Mouse (Mus musculus): ENCODE measurements around the gene Tbx21. TPM values are rescaled to one million over a fixed set of nuclear protein-coding genes. Genes with fewer than 3 reads are reported as not detected.
A peak's percentile ranks its signal among the peaks of the same experiment; 100 is the strongest.

The Tbx21 gene
- polyA plus RNA-seq, 1 experiment from 2014 or later = 0.23 TPM

DNA sequence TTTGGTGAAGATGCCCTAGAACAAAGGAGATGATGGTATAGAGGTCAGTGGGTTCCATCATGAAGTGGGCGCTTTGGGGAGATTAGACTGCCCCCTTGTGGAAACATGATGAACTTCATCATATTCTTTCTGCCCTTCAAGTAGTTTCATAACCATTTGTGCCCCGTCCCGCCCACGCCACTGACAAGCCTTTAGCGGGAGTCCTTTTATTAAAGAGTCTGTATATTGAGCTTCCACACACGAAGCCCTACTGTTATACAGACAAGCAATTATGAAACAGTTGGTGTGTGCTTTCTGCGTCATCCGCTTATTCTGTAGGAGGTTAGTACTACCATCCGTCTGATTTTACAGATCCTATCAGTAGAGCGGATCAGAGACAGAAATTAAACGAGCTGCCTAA is 32.2 kb downstream of the Tbx21 start:
- WGBS = 44% methylated on average over 11 of the region's 11 CpGs
- Histone ChIP-seq H3K9ac (ENCODE audit: low read depth, low read length) (no peak overlapping the region), H3K4me1 (replicated peaks; ENCODE audit: control insufficient read depth, insufficient read depth, low read length) (0 out of 2 replicates have a peak, but pooled peaks cover 3% of the 10 kb centered on the region), H3K27ac (ENCODE audit: low read depth, low read length) (no peak overlapping the region), H3K27me3 (ENCODE audit: control insufficient read depth, insufficient read depth, low read length) (no peaks in the 10 kb centered on the region), H3K36me3 (ENCODE audit: control insufficient read depth, insufficient read depth, low read length) (no peaks in the 10 kb centered on the region), H3K9me3 (ENCODE audit: control insufficient read depth, low read length) (no peaks in the 10 kb centered on the region), H3K4me3 (ENCODE audit: low read depth, low read length) (no peak overlapping the region), H3K4me2 (replicated peaks; ENCODE audit: low read depth, low read length) (no peak overlapping the region)
- DNase-seq (ENCODE audit: low spot score) (peak; percentile 63), ATAC-seq (ENCODE audit: low FRiP score) (no peak)

GRCm38 (mm10) chr11:97080291-97080690 is 34.8 kb downstream of the Tbx21 start:
- WGBS = 33% methylated on average over 9 of the region's 9 CpGs
- no peak for DNase-seq (ENCODE audit: low spot score)

DNA sequence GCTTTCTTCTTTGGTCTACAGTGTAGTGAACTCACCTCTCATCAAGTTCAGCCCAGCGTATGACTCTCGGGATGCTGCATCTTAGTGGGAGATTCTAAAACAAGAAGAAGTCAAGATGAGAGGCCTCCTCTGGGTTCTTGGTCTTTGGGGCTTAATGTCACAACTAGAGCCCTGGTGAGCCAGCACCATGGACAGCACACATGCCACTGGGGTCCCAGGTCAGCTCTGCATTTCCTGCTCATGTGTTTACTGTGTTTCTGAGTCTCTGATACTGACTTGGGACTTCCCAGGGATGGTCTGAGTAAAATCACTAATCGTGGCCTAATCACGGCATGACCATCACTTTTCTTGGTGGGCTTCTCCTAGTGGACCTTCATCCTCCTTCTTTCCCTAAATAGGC is 36.4 kb downstream of the Tbx21 start:
- ATAC-seq (ENCODE audit: low FRiP score) = no peak

More at GRCm38 (mm10) chr11:97080291-97080690, 34.8 kb downstream of the Tbx21 start:
- Histone ChIP-seq H3K4me1 (replicated peaks; ENCODE audit: control insufficient read depth, insufficient read depth, low read length) (0 out of 2 replicates have a peak, but pooled peaks cover 3% of the 10 kb centered on the region), H3K27me3 (ENCODE audit: control insufficient read depth, insufficient read depth, low read length) (no peaks in the 10 kb centered on the region), H3K36me3 (ENCODE audit: control insufficient read depth, insufficient read depth, low read length) (no peaks in the 10 kb centered on the region), H3K9ac (ENCODE audit: low read depth, low read length) (no peak overlapping the region), H3K4me3 (ENCODE audit: low read depth, low read length) (no peak overlapping the region), H3K27ac (ENCODE audit: low read depth, low read length) (no peak overlapping the region), H3K4me2 (replicated peaks; ENCODE audit: low read depth, low read length) (no peak overlapping the region), H3K9me3 (ENCODE audit: control insufficient read depth, low read length) (no peaks in the 10 kb centered on the region)
- ATAC-seq (ENCODE audit: low FRiP score) = no peak

GRCm38 (mm10) chr11:97074235-97074634 is 40.9 kb downstream of the Tbx21 start:
- no peaks in the 10 kb centered on the region for H3K36me3 ChIP-seq (ENCODE audit: control insufficient read depth, insufficient read depth, low read length)
- H3K4me2 ChIP-seq (replicated peaks; ENCODE audit: low read depth, low read length) = no peak overlapping the region
- DNase-seq (ENCODE audit: low spot score) = no peak
- no peak overlapping the region for H3K4me3 ChIP-seq (ENCODE audit: low read depth, low read length)
- 76% methylated on average over 8 of the region's 8 CpGs for whole genome bisulfite sequencing
- H3K4me1 ChIP-seq (replicated peaks; ENCODE audit: control insufficient read depth, insufficient read depth, low read length) = no peaks in the 10 kb centered on the region
- H3K27ac ChIP-seq (ENCODE audit: low read depth, low read length) = no peak overlapping the region
- no peaks in the 10 kb centered on the region for H3K9me3 ChIP-seq (ENCODE audit: control insufficient read depth, low read length)
- no peak overlapping the region for H3K9ac ChIP-seq (ENCODE audit: low read depth, low read length)
- H3K27me3 ChIP-seq (ENCODE audit: control insufficient read depth, insufficient read depth, low read length) = no peaks in the 10 kb centered on the region
- no peak for ATAC-seq (ENCODE audit: low FRiP score)

More for the DNA sequence above, 36.4 kb downstream of the Tbx21 start:
- Histone ChIP-seq H3K4me2 (replicated peaks; ENCODE audit: low read depth, low read length) (no peak overlapping the region), H3K4me3 (ENCODE audit: low read depth, low read length) (no peak overlapping the region), H3K4me1 (replicated peaks; ENCODE audit: control insufficient read depth, insufficient read depth, low read length) (0 out of 2 replicates have a peak, but pooled peaks cover 2% of the 10 kb centered on the region), H3K27me3 (ENCODE audit: control insufficient read depth, insufficient read depth, low read length) (no peaks in the 10 kb centered on the region), H3K36me3 (ENCODE audit: control insufficient read depth, insufficient read depth, low read length) (no peaks in the 10 kb centered on the region), H3K27ac (ENCODE audit: low read depth, low read length) (no peak overlapping the region), H3K9ac (ENCODE audit: low read depth, low read length) (no peak overlapping the region), H3K9me3 (ENCODE audit: control insufficient read depth, low read length) (no peaks in the 10 kb centered on the region)
- 60% methylated on average over 4 of the region's 4 CpGs for WGBS
- peak; percentile 28 for DNase-seq (ENCODE audit: low spot score)

DNA sequence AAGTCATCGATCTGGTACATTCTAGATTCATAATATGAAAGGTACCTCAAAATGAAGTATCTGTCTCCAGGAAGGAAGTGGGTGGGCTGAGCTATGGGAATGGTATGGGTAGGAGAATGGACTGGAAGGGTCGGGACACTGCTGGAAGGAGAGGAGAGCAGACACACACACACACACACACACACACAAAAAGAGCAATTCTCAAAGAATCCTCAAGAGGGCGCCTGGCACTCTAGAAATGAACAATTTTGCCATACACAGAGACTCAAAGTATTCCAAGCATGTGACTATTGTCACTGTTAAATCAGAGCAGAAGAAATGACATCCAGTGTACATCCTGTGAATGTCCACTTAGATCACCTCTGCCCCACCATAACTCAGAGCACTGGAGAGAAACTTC is 42.6 kb downstream of the Tbx21 start:
- 36% methylated on average over 3 of the region's 3 CpGs for WGBS
- ATAC-seq (ENCODE audit: low FRiP score) = no peak

DNA sequence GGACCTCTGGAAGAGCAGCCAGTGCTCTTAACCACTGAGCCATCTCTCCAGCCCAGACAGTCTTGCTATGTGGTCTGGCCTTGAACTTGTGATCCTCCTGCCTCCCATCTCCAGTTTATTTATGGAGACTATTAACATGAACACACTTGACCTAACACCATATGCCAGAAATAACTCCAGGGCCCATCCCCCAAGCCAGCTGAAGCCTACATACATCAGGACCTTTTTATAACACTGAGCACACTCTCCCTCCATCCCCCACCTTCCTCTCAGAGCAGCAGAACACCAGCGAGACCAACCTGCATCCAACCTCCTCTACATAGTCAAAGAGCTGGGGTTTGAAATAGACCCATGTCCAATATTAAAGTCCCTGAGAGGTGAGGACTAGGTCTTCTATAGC is 44.0 kb downstream of the Tbx21 start:
- DNase-seq (ENCODE audit: low spot score) (no peak), ATAC-seq (ENCODE audit: low FRiP score) (no peak)
- Histone ChIP-seq H3K27ac (ENCODE audit: low read depth, low read length) (no peak overlapping the region), H3K9me3 (ENCODE audit: control insufficient read depth, low read length) (no peaks in the 10 kb centered on the region), H3K4me1 (replicated peaks; ENCODE audit: control insufficient read depth, insufficient read depth, low read length) (no peaks in the 10 kb centered on the region), H3K36me3 (ENCODE audit: control insufficient read depth, insufficient read depth, low read length) (no peaks in the 10 kb centered on the region), H3K4me2 (replicated peaks; ENCODE audit: low read depth, low read length) (no peak overlapping the region), H3K27me3 (ENCODE audit: control insufficient read depth, insufficient read depth, low read length) (no peaks in the 10 kb centered on the region), H3K4me3 (ENCODE audit: low read depth, low read length) (no peak overlapping the region), H3K9ac (ENCODE audit: low read depth, low read length) (no peak overlapping the region)
- WGBS = 68% methylated on average over 1 of the region's 1 CpGs

More for the DNA sequence above, 42.6 kb downstream of the Tbx21 start:
- no peaks in the 10 kb centered on the region for H3K27me3 ChIP-seq (ENCODE audit: control insufficient read depth, insufficient read depth, low read length)
- no peak overlapping the region for H3K4me2 ChIP-seq (replicated peaks; ENCODE audit: low read depth, low read length)
- H3K4me1 ChIP-seq (replicated peaks; ENCODE audit: control insufficient read depth, insufficient read depth, low read length) = no peaks in the 10 kb centered on the region
- H3K36me3 ChIP-seq (ENCODE audit: control insufficient read depth, insufficient read depth, low read length) = no peaks in the 10 kb centered on the region
- no peak overlapping the region for H3K27ac ChIP-seq (ENCODE audit: low read depth, low read length)
- H3K9ac ChIP-seq (ENCODE audit: low read depth, low read length) = no peak overlapping the region
- peak; percentile 80 for DNase-seq (ENCODE audit: low spot score)
- H3K9me3 ChIP-seq (ENCODE audit: control insufficient read depth, low read length) = no peaks in the 10 kb centered on the region
- no peak overlapping the region for H3K4me3 ChIP-seq (ENCODE audit: low read depth, low read length)

DNA sequence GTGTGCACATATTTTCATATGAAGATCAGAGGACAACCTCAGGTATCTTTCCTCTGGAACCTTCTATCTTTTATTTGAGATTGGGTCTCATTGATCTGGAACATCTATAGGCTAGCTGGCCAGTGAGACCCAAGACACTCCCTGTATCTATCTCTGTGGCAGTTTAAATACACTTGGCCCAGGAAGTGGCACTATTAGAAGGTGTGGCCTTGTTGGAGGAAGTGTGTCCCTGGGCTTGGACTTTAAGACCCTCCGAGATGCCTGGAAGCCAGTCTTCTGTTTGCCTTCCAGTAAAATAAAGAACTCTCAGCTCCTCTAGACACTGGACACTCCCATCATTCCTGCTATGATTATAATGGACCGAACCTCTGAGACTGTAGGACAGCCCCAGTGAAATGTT is 45.4 kb downstream of the Tbx21 start:
- no peaks in the 10 kb centered on the region for H3K36me3 ChIP-seq (ENCODE audit: control insufficient read depth, insufficient read depth, low read length)
- H3K9me3 ChIP-seq (ENCODE audit: control insufficient read depth, low read length) = no peaks in the 10 kb centered on the region
- WGBS = 96% methylated on average over 2 of the region's 2 CpGs

GRCm38 (mm10) chr11:97069333-97069732 is 45.8 kb downstream of the Tbx21 start:
- 58% methylated on average over 1 of the region's 1 CpGs for WGBS
- no peak overlapping the region for H3K4me2 ChIP-seq (replicated peaks; ENCODE audit: low read depth, low read length)

More for the DNA sequence above, 45.4 kb downstream of the Tbx21 start:
- no peak for DNase-seq (ENCODE audit: low spot score)
- Histone ChIP-seq H3K27me3 (ENCODE audit: control insufficient read depth, insufficient read depth, low read length) (no peaks in the 10 kb centered on the region), H3K4me1 (replicated peaks; ENCODE audit: control insufficient read depth, insufficient read depth, low read length) (no peaks in the 10 kb centered on the region), H3K27ac (ENCODE audit: low read depth, low read length) (no peak overlapping the region), H3K4me3 (ENCODE audit: low read depth, low read length) (no peak overlapping the region), H3K9ac (ENCODE audit: low read depth, low read length) (no peak overlapping the region), H3K4me2 (replicated peaks; ENCODE audit: low read depth, low read length) (no peak overlapping the region)
- ATAC-seq (ENCODE audit: low FRiP score) = no peak

DNA sequence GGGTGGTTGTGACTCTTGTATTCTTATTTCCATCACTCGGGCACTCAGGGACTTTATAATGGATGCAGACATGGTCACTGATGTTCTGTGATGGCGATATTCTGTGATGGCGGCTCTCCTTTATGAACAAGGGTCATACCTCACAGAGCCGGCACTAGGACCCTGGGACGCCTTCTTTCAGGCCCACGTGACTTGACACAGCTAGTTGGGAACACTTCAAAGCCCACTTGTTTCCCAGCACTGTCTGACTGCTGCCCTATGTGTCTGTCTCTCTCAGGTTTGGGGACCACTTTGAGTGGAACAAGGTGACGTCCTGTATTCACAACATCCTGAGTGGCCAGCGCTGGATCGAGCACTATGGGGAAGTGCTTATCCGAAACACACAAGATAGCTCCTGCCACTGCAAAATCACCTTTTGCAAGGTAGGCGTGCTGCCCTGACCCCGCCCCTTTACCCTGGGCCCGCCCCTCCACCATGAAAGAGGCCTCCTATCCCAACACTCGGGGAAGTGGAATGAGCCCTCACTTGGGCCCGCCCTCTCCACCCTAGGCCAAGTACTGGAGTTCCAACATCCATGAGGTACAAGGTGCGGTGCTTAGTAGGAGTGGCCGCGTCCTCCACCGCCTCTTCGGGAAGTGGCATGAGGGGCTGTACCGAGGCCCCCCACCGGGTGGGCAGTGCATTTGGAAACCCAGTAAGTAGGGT is 48.3 kb downstream of the Tbx21 start:
- no peak overlapping the region for H3K4me2 ChIP-seq (replicated peaks; ENCODE audit: low read depth, low read length)
- peak; percentile 26 for DNase-seq (ENCODE audit: low spot score)
- no peak overlapping the region for H3K4me3 ChIP-seq (ENCODE audit: low read depth, low read length)

More at GRCm38 (mm10) chr11:97069333-97069732, 45.8 kb downstream of the Tbx21 start:
- DNase-seq (ENCODE audit: low spot score) = no peak
- H3K4me1 ChIP-seq (replicated peaks; ENCODE audit: control insufficient read depth, insufficient read depth, low read length) = no peaks in the 10 kb centered on the region
- no peaks in the 10 kb centered on the region for H3K9me3 ChIP-seq (ENCODE audit: control insufficient read depth, low read length)
- no peak overlapping the region for H3K27ac ChIP-seq (ENCODE audit: low read depth, low read length)
- H3K9ac ChIP-seq (ENCODE audit: low read depth, low read length) = no peak overlapping the region
- ATAC-seq (ENCODE audit: low FRiP score) = no peak
- H3K27me3 ChIP-seq (ENCODE audit: control insufficient read depth, insufficient read depth, low read length) = no peaks in the 10 kb centered on the region
- H3K36me3 ChIP-seq (ENCODE audit: control insufficient read depth, insufficient read depth, low read length) = no peaks in the 10 kb centered on the region
- no peak overlapping the region for H3K4me3 ChIP-seq (ENCODE audit: low read depth, low read length)

More for the DNA sequence above, 48.3 kb downstream of the Tbx21 start:
- H3K27me3 ChIP-seq (ENCODE audit: control insufficient read depth, insufficient read depth, low read length) = no peaks in the 10 kb centered on the region
- no peak overlapping the region for H3K27ac ChIP-seq (ENCODE audit: low read depth, low read length)
- no peak overlapping the region for H3K9ac ChIP-seq (ENCODE audit: low read depth, low read length)
- 45% methylated on average over 22 of the region's 22 CpGs for WGBS
- ATAC-seq (ENCODE audit: low FRiP score) = no peak
- no peaks in the 10 kb centered on the region for H3K4me1 ChIP-seq (replicated peaks; ENCODE audit: control insufficient read depth, insufficient read depth, low read length)
- no peaks in the 10 kb centered on the region for H3K36me3 ChIP-seq (ENCODE audit: control insufficient read depth, insufficient read depth, low read length)
- no peaks in the 10 kb centered on the region for H3K9me3 ChIP-seq (ENCODE audit: control insufficient read depth, low read length)

Data from hindbrain, embryonic 11.5 days (tissue).